Mouse (Mus musculus): ENCODE results near the gene Asap2. TPM values are rescaled to one million over a fixed set of nuclear protein-coding genes. Genes with fewer than 3 reads are reported as not detected.

Gene Asap2
- polyA plus RNA-seq, 1 experiment from 2014 or later = 7.6 TPM

- H3K4me2 ChIP-seq = no peak overlapping the region
- peaks cover 41% of the 10 kb centered on the region for H3K4me1 ChIP-seq
- 45% methylated on average over 8 of the region's 8 CpGs for WGBS
Observed at GRCm38 (mm10) chr12:21135651-21136461, 145.6 kb downstream of the Asap2 start.

GRCm38 (mm10) chr12:21136462-21136751 lies 146.1 kb downstream of the Asap2 start:
- no peak for ATAC-seq (ENCODE audit: insufficient read depth, low FRiP score, low read depth)
- H3K36me3 ChIP-seq = no peaks in the 10 kb centered on the region
- no peak overlapping the region for H3K9ac ChIP-seq

More at GRCm38 (mm10) chr12:21135651-21136461, 145.6 kb downstream of the Asap2 start:
- Histone ChIP-seq H3K9me3 (no peaks in the 10 kb centered on the region), H3K27ac (peak overlapping the region; percentile 78), H3K4me3 (replicated peaks) (no peak overlapping the region), H3K9ac (no peak overlapping the region), H3K27me3 (replicated peaks) (no peaks in the 10 kb centered on the region), H3K36me3 (no peaks in the 10 kb centered on the region)
- ATAC-seq (ENCODE audit: insufficient read depth, low FRiP score, low read depth) = peak; percentile 72

GRCm38 (mm10) chr12:21139560-21139959 lies 149.3 kb downstream of the Asap2 start:
- peaks cover 17% of the 10 kb centered on the region for H3K4me1 ChIP-seq
- no peak overlapping the region for H3K9ac ChIP-seq
- H3K27me3 ChIP-seq (replicated peaks) = no peaks in the 10 kb centered on the region
- no peaks in the 10 kb centered on the region for H3K9me3 ChIP-seq
- 48% methylated on average over 4 of the region's 4 CpGs for WGBS
- no peak for ATAC-seq (ENCODE audit: insufficient read depth, low FRiP score, low read depth)
- H3K4me2 ChIP-seq = no peak overlapping the region
- no peaks in the 10 kb centered on the region for H3K36me3 ChIP-seq
- H3K27ac ChIP-seq = no peak overlapping the region
- no peak overlapping the region for H3K4me3 ChIP-seq (replicated peaks)

More at GRCm38 (mm10) chr12:21136462-21136751, 146.1 kb downstream of the Asap2 start:
- H3K27me3 ChIP-seq (replicated peaks) = no peaks in the 10 kb centered on the region
- peaks cover 41% of the 10 kb centered on the region for H3K4me1 ChIP-seq
- WGBS = 70% methylated on average over 2 of the region's 2 CpGs
- H3K4me2 ChIP-seq = no peak overlapping the region
- peak overlapping the region; percentile 78; the same call in 1 of the 2 replicates for H3K27ac ChIP-seq
- no peak overlapping the region for H3K4me3 ChIP-seq (replicated peaks)
- H3K9me3 ChIP-seq = no peaks in the 10 kb centered on the region

- no peaks in the 10 kb centered on the region for H3K36me3 ChIP-seq
- H3K4me2 ChIP-seq = no peak overlapping the region
- 87% methylated on average over 14 of the region's 14 CpGs for WGBS
- H3K4me3 ChIP-seq (replicated peaks) = no peak overlapping the region
- H3K9ac ChIP-seq = no peak overlapping the region
- no peak for ATAC-seq (ENCODE audit: insufficient read depth, low FRiP score, low read depth)
- no peaks in the 10 kb centered on the region for H3K27me3 ChIP-seq (replicated peaks)
- no peak overlapping the region for H3K27ac ChIP-seq
- no peaks in the 10 kb centered on the region for H3K9me3 ChIP-seq
- H3K4me1 ChIP-seq = peaks cover 17% of the 10 kb centered on the region
Observed at GRCm38 (mm10) chr12:21140153-21140552, 149.9 kb downstream of the Asap2 start.

- Histone ChIP-seq H3K9ac (no peak overlapping the region), H3K27me3 (replicated peaks) (no peaks in the 10 kb centered on the region), H3K9me3 (no peaks in the 10 kb centered on the region), H3K4me3 (replicated peaks) (no peak overlapping the region), H3K4me1 (peaks cover 10% of the 10 kb centered on the region), H3K27ac (no peak overlapping the region), H3K4me2 (no peak overlapping the region), H3K36me3 (no peaks in the 10 kb centered on the region)
- no peak for ATAC-seq (ENCODE audit: insufficient read depth, low FRiP score, low read depth)
- 87% methylated on average over 6 of the region's 6 CpGs for WGBS
Observed at GRCm38 (mm10) chr12:21140741-21141308, 150.6 kb downstream of the Asap2 start.

GRCm38 (mm10) chr12:21141691-21142300 lies 151.5 kb downstream of the Asap2 start:
- Histone ChIP-seq H3K36me3 (no peaks in the 10 kb centered on the region), H3K9ac (no peak overlapping the region), H3K4me2 (no peak overlapping the region), H3K9me3 (no peaks in the 10 kb centered on the region), H3K27ac (no peak overlapping the region), H3K4me1 (peaks cover 1% of the 10 kb centered on the region; the same call in 1 of the 2 replicates), H3K4me3 (replicated peaks) (no peak overlapping the region), H3K27me3 (replicated peaks) (no peaks in the 10 kb centered on the region)
- 72% methylated on average over 5 of the region's 5 CpGs for WGBS
- no peak for ATAC-seq (ENCODE audit: insufficient read depth, low FRiP score, low read depth)

GRCm38 (mm10) chr12:21142489-21143254 lies 152.4 kb downstream of the Asap2 start:
- 63% methylated on average over 9 of the region's 9 CpGs for WGBS
- no peaks in the 10 kb centered on the region; the same call in 1 of the 2 replicates for H3K4me1 ChIP-seq
- H3K36me3 ChIP-seq = no peaks in the 10 kb centered on the region
- no peak for ATAC-seq (ENCODE audit: insufficient read depth, low FRiP score, low read depth)
- H3K27ac ChIP-seq = no peak overlapping the region
- H3K9me3 ChIP-seq = no peaks in the 10 kb centered on the region
- no peak overlapping the region for H3K9ac ChIP-seq
- no peaks in the 10 kb centered on the region for H3K27me3 ChIP-seq (replicated peaks)
- H3K4me3 ChIP-seq (replicated peaks) = no peak overlapping the region
- no peak overlapping the region for H3K4me2 ChIP-seq

GRCm38 (mm10) chr12:21144602-21145001 lies 154.3 kb downstream of the Asap2 start:
- WGBS = 41% methylated on average over 5 of the region's 5 CpGs
- ATAC-seq (ENCODE audit: insufficient read depth, low FRiP score, low read depth) = peak; percentile 87
- no peaks in the 10 kb centered on the region for H3K9me3 ChIP-seq
- H3K9ac ChIP-seq = no peak overlapping the region
- peak overlapping the region; percentile 21; the same call in 1 of the 2 replicates for H3K27ac ChIP-seq
- no peaks in the 10 kb centered on the region for H3K36me3 ChIP-seq
- H3K27me3 ChIP-seq (replicated peaks) = no peaks in the 10 kb centered on the region
- no peaks in the 10 kb centered on the region for H3K4me1 ChIP-seq
- no peak overlapping the region for H3K4me2 ChIP-seq
- H3K4me3 ChIP-seq (replicated peaks) = no peak overlapping the region

GRCm38 (mm10) chr12:21145050-21145449 lies 154.8 kb downstream of the Asap2 start:
- peak; percentile 21; the same call in 1 of the 2 replicates for ATAC-seq (ENCODE audit: insufficient read depth, low FRiP score, low read depth)
- Histone ChIP-seq H3K9ac (no peak overlapping the region), H3K27me3 (replicated peaks) (no peaks in the 10 kb centered on the region), H3K36me3 (no peaks in the 10 kb centered on the region), H3K4me2 (no peak overlapping the region), H3K9me3 (no peaks in the 10 kb centered on the region), H3K4me3 (replicated peaks) (no peak overlapping the region), H3K27ac (peak overlapping the region; percentile 21; the same call in 1 of the 2 replicates), H3K4me1 (no peaks in the 10 kb centered on the region)
- 77% methylated on average over 5 of the region's 5 CpGs for WGBS

GRCm38 (mm10) chr12:21146826-21147225 lies 156.6 kb downstream of the Asap2 start:
- H3K36me3 ChIP-seq = no peaks in the 10 kb centered on the region
- no peak overlapping the region for H3K4me2 ChIP-seq
- ATAC-seq (ENCODE audit: insufficient read depth, low FRiP score, low read depth) = no peak
- no peak overlapping the region for H3K27ac ChIP-seq
- no peaks in the 10 kb centered on the region for H3K9me3 ChIP-seq
- whole genome bisulfite sequencing = 53% methylated on average over 4 of the region's 4 CpGs
- no peak overlapping the region for H3K9ac ChIP-seq
- no peak overlapping the region for H3K4me3 ChIP-seq (replicated peaks)
- H3K27me3 ChIP-seq (replicated peaks) = no peaks in the 10 kb centered on the region
- H3K4me1 ChIP-seq = no peaks in the 10 kb centered on the region

GRCm38 (mm10) chr12:21153279-21153707 lies 163.0 kb downstream of the Asap2 start:
- no peak overlapping the region for H3K27ac ChIP-seq
- no peak overlapping the region for H3K9ac ChIP-seq
- whole genome bisulfite sequencing = 73% methylated on average over 8 of the region's 8 CpGs
- no peaks in the 10 kb centered on the region for H3K36me3 ChIP-seq
- ATAC-seq (ENCODE audit: insufficient read depth, low FRiP score, low read depth) = no peak
- no peaks in the 10 kb centered on the region for H3K9me3 ChIP-seq
- peaks cover 19% of the 10 kb centered on the region for H3K4me1 ChIP-seq
- no peaks in the 10 kb centered on the region for H3K27me3 ChIP-seq (replicated peaks)
- H3K4me2 ChIP-seq = no peak overlapping the region
- no peak overlapping the region for H3K4me3 ChIP-seq (replicated peaks)
